Mouse (Mus musculus): Measurements from ENCODE around the gene Ralgps1.

GRCm38 (mm10) chr2:33343413-33343812 is 27.9 kb downstream of the Ralgps1 start:
- TF ChIP-seq CTCF (IDR thresholded peaks at IDR 0.05 in 2 of 3, conservative IDR thresholded peaks at IDR 0.05 in 1 of 3; ENCODE audit: control insufficient read depth in 1 of 3, insufficient read depth in 1 of 3, low read depth in 2 of 3, low read length in 3 of 3, poor library complexity in 1 of 3, severe bottlenecking in 1 of 3) (no peak), RCOR1 (IDR thresholded peaks at IDR 0.05; ENCODE audit: low read depth, low read length) (no peak), POLR2A (IDR thresholded peaks at IDR 0.05; ENCODE audit: control insufficient read depth in 1 of 2, insufficient read depth in 1 of 2, low read depth in 1 of 2, low read length in 2 of 2, poor library complexity in 1 of 2) (no peak), GABPA (IDR thresholded peaks at IDR 0.05; ENCODE audit: low read depth, low read length) (no peak)

Data from MEL (cell line).